ENCODE assay signal across 19 mouse cellular contexts in genomic region chr1:125984570-125984969, GRCm38 (mm10).
"Had no signal": no experiment of that assay in that cellular context is flagged by ENCODE, and none has a peak within 500 bp of the region (broad histone marks: within the 10 kb centered on the region; RNA-seq: fewer than 3 reads in every experiment).

No protein-coding gene starts in this region.

- H3K4me3 ChIP-seq: limb, embryonic 12.5 days; limb, embryonic 15.5 days; liver, embryonic 13.5 days; midbrain, embryonic 12.5 days; midbrain, embryonic 15.5 days; neural tube, embryonic 12.5 days; neural tube, embryonic 15.5 days; stomach, embryonic 15.5 days had no signal

- H3K9ac ChIP-seq: limb, embryonic 12.5 days; limb, embryonic 15.5 days; liver, embryonic 13.5 days; midbrain, embryonic 12.5 days; midbrain, embryonic 15.5 days; neural tube, embryonic 12.5 days; neural tube, embryonic 15.5 days; stomach, embryonic 15.5 days had no signal

- H3K4me1 ChIP-seq: limb, embryonic 12.5 days; liver, embryonic 13.5 days; midbrain, embryonic 15.5 days; neural tube, embryonic 12.5 days; neural tube, embryonic 15.5 days; stomach, embryonic 15.5 days had no signal

- H3K9me3 ChIP-seq: limb, embryonic 12.5 days; limb, embryonic 15.5 days; liver, embryonic 13.5 days; midbrain, embryonic 12.5 days; midbrain, embryonic 15.5 days; neural tube, embryonic 12.5 days; neural tube, embryonic 15.5 days; stomach, embryonic 15.5 days had no signal

- H3K4me2 ChIP-seq: limb, embryonic 12.5 days; limb, embryonic 15.5 days; liver, embryonic 13.5 days; midbrain, embryonic 12.5 days; midbrain, embryonic 15.5 days; neural tube, embryonic 12.5 days; neural tube, embryonic 15.5 days; stomach, embryonic 15.5 days had no signal

- H3K27ac ChIP-seq: hindbrain, postnatal 0 days; limb, embryonic 12.5 days; limb, embryonic 15.5 days; liver, embryonic 13.5 days; macrophage; midbrain, embryonic 12.5 days; midbrain, embryonic 15.5 days; neural tube, embryonic 12.5 days; neural tube, embryonic 15.5 days; stomach, embryonic 15.5 days had no signal

- H3K27me3 ChIP-seq: limb, embryonic 12.5 days; limb, embryonic 15.5 days; liver, embryonic 13.5 days; midbrain, embryonic 12.5 days; midbrain, embryonic 15.5 days; neural tube, embryonic 12.5 days; neural tube, embryonic 15.5 days; stomach, embryonic 15.5 days had no signal

- DNase-seq: left cerebral cortex, postnatal 4 days; liver, embryonic 13.5 days; lung, adult 2 months; lung, postnatal 14 days; right cerebral cortex, adult 18-20 months; right cerebral cortex, postnatal 14 days; right cerebral cortex, postnatal 4 days; spleen, adult 18-20 months; thymus, postnatal 36 days had no signal

- H3K36me3 ChIP-seq: limb, embryonic 12.5 days; limb, embryonic 15.5 days; liver, embryonic 13.5 days; midbrain, embryonic 12.5 days; midbrain, embryonic 15.5 days; neural tube, embryonic 12.5 days; neural tube, embryonic 15.5 days; stomach, embryonic 15.5 days had no signal

- ATAC-seq: hindbrain, postnatal 0 days; inflammation-experienced regulatory T-cells, adult 6 months; midbrain, embryonic 15.5 days had no signal
